In genomic region chr15:97963989-97964835, GRCm38 (mm10) we compare ENCODE assay signal across 1 mouse cellular context.
A peak's percentile ranks its signal among the peaks of the same experiment; 100 is the strongest.
TF ChIP-seq lines count a peak whose summit lies in the region.

TSS of gene Tmem106c (plus strand) at chr15:97964200.

TF ChIP-seq in CH12.LX, 34 proteins besides CTCF, POLR2A, EP300 and RAD21 (continued from another document):
- TF ChIP-seq NRF1 (IDR thresholded peaks at IDR 0.05; ENCODE audit: low read depth, low read length), result peak; percentile 99
- TF ChIP-seq SIN3A (IDR thresholded peaks at IDR 0.05; ENCODE audit: low read length), result no peak; the same call in 1 of the 2 replicates
- peak; percentile 51; the same call in 1 of the 2 replicates for TF ChIP-seq POLR2AphosphoS2 (IDR thresholded peaks at IDR 0.05; ENCODE audit: low read depth, low read length)
- TF ChIP-seq PAX5 (IDR thresholded peaks at IDR 0.05; ENCODE audit: low read length), result no peak
- no peak for TF ChIP-seq GABPA (IDR thresholded peaks at IDR 0.05; ENCODE audit: insufficient replicate concordance, low read depth, low read length)
- TF ChIP-seq ZMIZ1 (IDR thresholded peaks at IDR 0.05; ENCODE audit: low read depth, low read length), result no peak; the same call in none of the 2 replicates
- TF ChIP-seq CHD1 (IDR thresholded peaks at IDR 0.05; ENCODE audit: low read depth, low read length), result no peak
- peak; percentile 91 for TF ChIP-seq ELF1 (IDR thresholded peaks at IDR 0.05; ENCODE audit: low read depth, low read length)
- peak; percentile 68 for TF ChIP-seq HCFC1 (IDR thresholded peaks at IDR 0.05; ENCODE audit: low read depth, low read length)
- TF ChIP-seq RCOR1 (conservative IDR thresholded peaks at IDR 0.05; ENCODE audit: low read depth, low read length), result no peak
- TF ChIP-seq E2F4 (IDR thresholded peaks at IDR 0.05; ENCODE audit: insufficient replicate concordance, low read depth, low read length), result no peak
- TF ChIP-seq BHLHE40 (IDR thresholded peaks at IDR 0.05; ENCODE audit: low read depth, low read length), result peak; percentile 52; the same call in 1 of the 2 replicates
- no peak for TF ChIP-seq USF1 (IDR thresholded peaks at IDR 0.05; ENCODE audit: low read depth, low read length)
- TF ChIP-seq UBTF (IDR thresholded peaks at IDR 0.05; ENCODE audit: low read depth, low read length), result no peak; the same call in 1 of the 2 replicates
- peak; percentile 83 for TF ChIP-seq NELFE (IDR thresholded peaks at IDR 0.05; ENCODE audit: low read depth, low read length)
- peak; percentile 55; the same call in 1 of the 2 replicates for TF ChIP-seq MXI1 (IDR thresholded peaks at IDR 0.05; ENCODE audit: low read depth, low read length)
- TF ChIP-seq MYC (IDR thresholded peaks at IDR 0.05; ENCODE audit: low read depth, low read length), result no peak
TF ChIP-seq in CH12.LX: peak in this region for 14.
